Mouse (Mus musculus) spleen, adult 18-20 months (tissue): ENCODE measurements around the gene Sdc1.

Experiments used
- DNase-seq, 2 experiments: peaks; one replicate each; pipeline ENCODE4 v3.0.0; 2022; ENCODE audit warnings: mixed read lengths in 2 of 2

Gene Sdc1

GRCm38 (mm10) chr12:8784189-8784588 is 13.1 kb downstream of the Sdc1 start:
- DNase-seq: no peak

DNA sequence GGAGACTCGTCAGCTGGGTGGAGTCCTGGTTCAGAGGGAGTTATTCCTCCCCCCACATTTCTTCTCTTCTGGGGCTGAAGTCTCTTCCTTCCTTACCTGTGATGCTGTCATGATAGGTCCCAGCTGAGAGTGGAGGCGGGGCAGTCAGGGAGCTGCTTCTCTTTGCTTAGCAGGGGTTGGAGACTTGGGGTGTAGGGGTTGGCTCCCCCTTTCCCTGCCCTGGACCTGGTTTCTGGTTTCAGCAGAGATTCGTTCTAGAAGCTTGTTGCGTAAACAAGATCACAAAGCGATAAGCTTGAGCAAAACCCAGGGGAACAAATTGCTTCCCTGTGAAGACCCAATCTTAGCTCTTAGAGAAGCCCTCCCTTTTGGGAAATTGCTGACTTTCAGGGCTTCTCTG is 15.4 kb downstream of the Sdc1 start:
- no peak for DNase-seq

DNA sequence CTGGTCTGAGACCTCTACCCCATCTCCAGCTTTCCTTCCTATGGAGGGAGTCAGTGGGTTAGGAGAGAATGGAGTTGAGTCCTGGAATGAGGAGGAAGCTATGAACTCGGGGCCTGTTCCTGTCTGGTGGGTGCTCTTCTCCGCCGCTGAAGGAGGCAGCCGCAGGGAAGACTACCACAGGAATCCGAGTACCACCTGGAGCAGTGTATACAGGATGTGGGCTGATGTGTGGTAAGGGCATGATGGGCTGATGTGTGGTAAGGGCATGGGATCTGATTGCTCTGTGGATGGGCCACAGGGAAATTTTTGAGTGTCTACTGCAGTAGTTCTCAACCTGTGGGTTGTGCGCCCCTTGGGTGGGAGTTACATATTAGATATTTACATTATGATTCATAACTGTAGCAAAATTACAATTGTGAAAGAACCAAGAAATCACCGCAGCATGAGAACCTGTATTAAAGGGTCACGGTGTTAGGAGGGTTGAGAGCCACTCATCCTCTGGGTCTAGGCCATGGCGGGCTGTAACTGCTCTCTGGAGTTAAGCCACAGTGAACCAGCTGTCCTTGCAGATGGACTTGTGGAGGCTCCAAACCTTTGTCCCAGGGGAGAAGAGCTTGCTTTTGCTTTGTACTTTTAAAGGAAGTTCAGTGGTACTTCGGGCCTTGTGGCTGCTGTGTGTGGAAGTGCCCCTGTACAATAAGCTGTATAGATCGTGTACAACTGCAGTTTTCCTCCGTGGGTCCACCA is 16.0 kb downstream of the Sdc1 start:
- DNase-seq: no peak

- DNase-seq: no peak
These were observed 17.3 kb downstream of the Sdc1 start for GRCm38 (mm10) chr12:8788469-8788868.

DNA sequence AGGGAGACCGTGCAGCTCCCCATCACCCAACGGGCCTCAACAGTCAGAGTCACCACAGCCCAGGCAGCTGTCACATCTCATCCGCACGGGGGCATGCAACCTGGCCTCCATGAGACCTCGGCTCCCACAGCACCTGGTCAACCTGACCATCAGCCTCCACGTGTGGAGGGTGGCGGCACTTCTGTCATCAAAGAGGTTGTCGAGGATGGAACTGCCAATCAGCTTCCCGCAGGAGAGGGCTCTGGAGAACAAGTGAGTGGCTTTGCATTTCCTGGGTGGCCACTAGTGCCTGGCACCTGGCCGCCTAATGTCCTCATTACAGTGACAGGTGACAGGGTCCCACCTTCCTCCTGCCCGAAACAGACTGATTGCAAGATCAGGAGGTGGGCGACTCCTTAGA is 19.5 kb downstream of the Sdc1 start:
- no peak for DNase-seq

DNA sequence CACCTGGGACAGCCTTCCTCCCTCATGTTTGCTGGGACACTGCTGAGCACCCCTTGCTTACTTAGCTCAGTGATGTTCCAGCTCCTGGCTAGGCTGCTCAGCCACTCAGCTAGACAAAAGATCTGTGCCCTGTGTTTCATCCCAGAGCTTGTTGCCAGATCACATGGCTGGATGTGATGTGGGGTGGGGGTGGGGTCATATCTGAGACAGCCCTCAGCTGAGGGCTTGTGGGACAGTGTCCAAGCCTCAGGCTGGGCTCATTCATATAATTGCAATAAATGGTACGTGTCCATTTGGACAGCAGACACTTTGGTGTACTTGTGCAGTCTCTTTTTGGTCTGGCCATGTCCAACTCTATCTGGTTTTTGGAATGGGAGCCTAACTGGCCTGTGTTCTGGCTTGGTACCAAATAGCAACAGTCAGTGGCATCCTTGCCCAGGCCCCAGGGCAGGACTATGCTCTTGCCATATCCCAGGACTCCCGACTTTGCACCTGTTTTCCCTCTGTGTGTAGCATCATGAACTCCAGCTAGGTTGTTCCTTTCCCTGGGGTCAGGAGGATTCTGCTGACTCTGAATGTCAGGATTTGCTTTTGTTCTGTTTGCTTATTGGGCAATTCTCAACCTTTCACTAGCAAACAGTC is 22.4 kb downstream of the Sdc1 start:
- DNase-seq: no peak

DNA sequence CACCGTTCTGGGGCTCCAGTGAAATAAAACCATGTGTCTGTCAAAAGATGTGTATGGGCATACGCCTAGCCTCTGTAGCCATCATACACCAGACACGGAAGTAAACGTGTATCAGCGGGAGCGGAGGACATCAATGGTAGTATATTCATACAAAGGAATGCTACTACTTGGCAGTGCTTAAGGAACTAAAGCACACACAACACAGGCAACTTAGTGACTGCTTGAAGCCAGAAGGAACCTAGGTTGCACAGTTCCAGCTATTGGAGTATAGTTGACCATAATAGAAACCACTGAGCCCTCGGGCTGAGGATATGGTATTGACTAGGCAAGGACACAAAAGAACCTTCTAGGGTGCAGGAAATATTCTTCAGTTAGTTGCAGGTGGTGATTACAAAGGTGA is 26.8 kb downstream of the Sdc1 start:
- no peak for DNase-seq

DNA sequence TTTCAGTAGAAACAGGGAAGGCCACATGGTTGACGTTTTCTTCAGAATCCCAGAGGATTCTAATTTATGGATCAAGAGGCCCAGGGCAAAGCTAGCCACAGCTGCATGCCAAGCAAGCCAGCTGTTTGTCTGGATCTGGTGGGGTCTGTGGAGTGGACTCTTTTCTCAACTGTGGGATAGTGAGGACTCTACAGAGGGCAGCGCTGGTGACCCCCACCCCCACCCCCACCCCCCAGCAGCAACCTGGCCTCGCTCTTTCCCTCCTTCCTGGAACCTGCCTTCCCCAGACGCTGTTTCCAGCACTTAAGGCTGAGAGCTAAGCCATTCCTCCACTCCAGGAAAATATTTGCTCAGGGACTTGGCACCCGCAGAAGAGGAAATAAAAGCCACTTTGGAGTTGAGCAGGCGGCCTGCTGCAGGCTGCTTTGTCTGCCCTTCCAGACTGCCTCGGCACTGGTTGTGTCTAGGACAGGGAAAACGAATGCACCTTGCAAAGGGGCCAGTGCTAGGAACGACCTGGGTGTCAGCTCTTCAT is 27.4 kb downstream of the Sdc1 start:
- DNase-seq: no peak

- no peak for DNase-seq
These were observed 32.4 kb downstream of the Sdc1 start for GRCm38 (mm10) chr12:8803421-8804076.

DNA sequence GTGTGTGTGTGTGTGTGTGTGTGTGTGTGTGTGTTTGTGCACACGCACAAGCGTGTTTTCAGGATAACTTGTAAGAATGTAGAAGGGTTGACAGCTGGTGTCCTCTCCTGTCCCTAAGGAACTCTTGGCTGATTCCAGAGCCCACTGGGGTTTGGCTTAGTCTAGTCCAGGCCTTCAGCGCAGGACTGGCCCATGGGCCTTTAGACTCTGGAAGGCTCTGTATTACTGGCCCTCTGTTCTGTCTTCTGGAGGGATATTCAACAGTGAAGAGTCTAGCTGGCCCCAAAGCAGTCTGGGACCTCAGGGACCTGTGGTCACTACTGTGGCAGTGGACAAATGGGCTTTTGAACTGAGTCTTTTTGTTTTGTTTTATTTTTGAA is 32.9 kb downstream of the Sdc1 start:
- no peak for DNase-seq

DNA sequence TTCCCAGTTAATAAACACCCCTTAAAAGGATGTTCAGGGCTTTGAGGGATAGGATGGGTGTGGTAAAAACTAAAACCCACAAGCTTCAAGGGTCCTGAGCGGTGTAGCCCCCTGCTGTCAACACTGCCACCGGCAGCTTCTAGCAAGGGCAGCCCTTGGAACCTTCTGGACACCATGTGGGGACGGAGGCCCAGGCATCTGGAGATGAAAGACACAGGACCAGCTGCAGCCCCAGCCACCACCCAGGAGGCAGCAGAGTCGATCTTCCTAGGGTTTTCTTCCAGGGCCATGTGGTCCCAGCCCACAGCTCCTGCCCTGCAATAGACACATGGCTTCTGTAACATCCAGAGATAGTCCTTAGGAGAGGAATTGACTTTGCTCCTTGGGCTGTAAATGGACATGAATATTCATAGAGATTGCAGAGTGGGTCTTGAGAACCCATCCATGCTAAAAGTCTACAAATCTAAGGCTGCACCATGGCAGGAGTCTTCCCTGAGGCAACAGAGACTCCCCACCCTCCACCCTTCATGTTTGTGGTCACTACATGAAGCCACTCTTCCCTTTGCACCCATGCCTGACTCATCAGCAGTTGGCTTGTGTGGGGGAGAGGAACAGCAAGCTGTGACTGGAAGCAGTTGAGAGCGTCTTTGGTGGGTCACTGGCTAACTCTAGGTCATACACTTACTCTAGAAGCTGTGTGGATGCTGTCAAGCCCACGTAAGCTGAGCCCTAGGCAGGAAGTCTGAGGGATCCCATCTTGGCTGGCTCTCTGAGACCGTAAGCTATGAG is 34.0 kb downstream of the Sdc1 start:
- no peak for DNase-seq

DNA sequence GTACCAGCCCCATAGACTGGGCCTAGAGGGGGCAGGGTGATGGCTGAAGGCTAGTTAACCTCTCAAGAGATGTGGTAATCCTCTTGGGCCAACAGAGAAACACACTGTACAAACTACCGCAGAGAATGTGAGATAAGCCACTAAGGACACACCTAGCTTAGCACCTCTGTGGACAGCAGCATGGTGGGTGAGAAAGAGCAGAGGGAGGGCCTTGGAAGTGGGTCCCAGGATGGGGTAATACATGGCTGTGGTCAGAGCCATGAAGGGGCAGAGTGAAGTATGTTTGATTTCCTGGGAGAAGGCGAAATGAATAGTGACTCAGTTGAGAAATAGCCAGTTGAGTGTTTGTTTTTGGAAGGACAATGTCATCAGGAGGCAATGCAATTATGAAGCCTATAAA is 38.0 kb downstream of the Sdc1 start:
- no peak for DNase-seq

DNA sequence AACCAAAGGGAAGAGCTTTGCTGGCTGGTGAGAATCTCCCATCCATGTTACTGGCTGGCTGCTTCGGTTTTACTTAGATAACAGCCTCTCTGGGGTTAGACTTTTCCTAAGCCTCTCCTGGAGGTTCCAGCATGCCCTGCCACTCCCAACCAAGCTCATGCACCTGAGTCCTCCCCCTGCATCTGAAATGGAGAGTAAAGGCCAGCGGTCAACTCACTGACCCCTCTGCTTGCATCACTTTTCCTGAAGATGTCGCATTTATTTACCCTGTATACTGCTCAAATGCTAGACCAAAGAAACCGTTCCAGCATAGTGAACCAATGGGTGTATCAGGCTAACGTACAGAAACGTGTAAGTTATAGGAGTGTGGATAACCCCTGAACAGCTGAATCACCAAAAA is 38.5 kb downstream of the Sdc1 start:
- no peak for DNase-seq

DNA sequence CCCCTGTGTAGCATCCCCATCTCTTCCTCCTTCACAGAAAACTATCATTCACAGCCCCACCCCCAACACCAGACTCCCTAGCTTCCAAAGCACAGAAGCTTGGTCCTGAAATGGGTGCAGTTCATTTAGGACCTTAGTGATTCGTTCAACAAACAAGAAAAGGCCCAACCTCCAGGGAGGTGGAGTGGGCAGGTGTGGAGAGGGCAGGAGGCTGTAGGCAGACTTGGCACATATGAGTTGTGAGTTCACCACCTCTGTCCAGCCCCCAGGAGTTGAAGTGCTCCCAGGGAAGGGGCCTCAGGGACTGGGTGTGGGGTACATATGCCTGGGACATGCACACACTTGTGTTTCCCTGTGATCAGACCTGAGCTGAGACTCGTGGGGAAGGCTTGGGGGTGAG is 39.8 kb downstream of the Sdc1 start:
- DNase-seq: no peak

- no peak for DNase-seq
These were observed 40.3 kb downstream of the Sdc1 start for GRCm38 (mm10) chr12:8811441-8811871.

- DNase-seq: no peak
These were observed 40.9 kb downstream of the Sdc1 start for GRCm38 (mm10) chr12:8811894-8812560.

DNA sequence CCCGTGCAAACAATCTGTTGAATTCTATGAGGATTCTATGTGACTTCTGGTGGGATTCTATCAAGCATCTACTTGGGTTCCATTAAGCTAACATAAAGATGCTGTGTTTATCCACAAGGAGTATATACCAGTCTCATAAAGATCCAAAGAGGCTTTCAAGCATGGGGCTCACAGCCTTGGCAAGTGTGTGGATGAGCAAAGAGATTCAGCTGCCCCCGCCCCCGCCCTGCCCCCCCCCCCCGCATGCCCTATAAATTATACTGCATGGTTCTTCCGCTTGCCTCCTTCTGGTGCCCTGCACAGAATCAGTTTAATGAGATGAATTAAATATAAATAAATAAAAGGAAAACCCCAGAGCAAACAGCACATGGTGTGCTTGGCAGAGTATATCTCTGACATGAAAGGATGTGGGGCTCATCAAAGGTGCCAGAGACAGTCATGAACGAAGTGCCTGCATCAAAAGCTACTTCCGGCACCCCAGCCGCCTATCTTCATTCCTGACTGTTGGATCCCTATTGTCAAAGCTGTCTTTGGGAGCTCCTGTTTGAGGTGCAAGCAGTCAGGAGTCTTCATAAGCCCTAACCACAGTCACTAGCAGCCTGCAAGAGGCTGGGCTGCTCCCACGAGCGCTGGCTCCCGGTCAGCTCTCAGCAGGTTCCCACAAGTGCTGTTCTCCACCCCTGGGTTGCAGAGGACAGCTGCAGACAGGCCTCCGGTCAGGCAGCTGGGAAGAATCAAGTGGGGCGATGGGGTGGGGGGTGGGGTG is 46.5 kb downstream of the Sdc1 start:
- DNase-seq: no peak

DNA sequence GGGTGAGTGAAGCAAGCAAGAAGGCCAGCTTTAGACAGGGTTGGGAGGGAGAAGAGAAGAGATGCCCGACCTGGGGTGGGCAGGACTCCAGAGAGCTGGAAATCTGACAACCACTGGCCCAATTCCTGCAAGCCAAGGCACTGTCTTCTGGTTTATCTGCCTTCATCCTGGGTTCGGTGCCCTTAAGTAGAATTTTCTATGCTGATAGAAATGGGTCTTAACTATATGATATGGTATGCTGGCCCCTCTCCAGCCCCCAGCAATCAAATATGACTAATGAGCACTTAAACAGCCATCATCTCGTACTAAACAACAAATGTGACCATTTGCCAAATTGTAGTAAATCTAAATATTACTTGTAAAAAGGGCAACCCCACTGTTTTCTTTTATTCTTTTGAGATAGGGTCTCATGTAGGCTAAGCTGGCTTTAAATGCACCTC is 47.1 kb downstream of the Sdc1 start:
- DNase-seq: no peak

DNA sequence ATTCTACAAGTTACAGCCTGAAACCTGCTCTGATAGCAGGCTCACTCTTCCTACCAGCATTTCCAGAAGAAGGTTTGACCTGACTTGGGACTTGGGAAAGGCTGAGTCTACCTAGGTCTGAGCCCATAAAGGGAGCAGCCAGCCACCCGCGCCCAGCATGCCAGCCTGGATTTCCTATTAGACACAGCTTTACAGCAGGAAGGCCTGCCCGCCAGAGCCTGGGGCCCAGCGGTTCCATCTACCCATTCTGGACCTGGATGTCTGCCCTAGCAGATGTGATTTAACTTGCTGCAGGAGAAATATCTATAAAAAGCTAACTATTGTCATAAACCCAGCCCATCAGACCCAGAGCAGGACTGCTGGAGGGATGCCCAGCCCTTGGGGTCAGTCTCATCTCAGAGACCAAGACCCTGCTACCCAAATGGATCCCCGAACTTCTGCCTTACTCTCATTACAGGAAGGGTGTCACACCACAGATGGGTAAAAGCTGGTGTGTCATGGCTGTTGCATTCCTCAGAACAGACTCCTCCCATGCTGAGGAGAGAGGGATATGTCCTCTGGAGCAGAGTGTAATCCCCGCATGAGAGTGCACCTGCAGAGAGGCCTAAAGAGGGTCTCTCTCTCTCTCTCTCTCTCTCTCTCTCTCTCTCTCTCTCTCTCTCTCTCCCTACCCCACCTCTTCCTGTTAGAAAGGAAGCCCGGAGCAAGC is 54.0 kb downstream of the Sdc1 start:
- DNase-seq: no peak

DNA sequence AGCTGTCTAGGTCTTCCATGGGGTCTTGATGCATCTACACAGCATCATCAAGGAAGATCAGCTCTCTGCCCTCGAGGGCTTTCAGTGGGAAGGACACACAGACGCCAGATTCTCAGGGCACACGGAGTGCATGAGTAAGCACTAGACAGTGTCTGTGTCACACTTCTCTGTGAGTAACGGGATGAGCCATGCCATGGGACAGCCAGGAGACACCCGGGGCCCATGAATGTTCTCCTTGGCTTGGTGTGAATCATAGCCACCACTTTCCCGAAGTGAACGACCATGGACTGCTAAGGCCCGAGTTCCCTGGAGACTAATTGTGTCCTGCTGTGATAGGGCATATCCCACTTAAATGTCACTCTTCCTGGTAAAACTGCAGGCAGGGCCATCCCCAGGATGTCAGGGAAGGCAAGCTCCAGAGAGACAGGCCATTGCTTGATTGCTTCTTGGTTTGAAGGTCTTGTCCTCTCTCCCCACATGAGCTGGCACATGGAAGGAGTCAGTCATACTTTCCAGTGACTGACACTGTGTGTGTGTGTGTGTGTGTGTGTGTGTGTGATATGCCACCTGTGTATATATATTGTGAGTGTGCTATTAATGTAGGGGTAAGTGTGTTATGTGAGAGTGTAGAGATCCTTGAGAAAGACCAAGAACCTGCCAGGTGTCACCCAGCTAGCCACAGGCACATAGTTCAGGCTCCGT is 56.0 kb downstream of the Sdc1 start:
- no peak for DNase-seq
